Mouse (Mus musculus) WW6 (cell line): ENCODE measurements around the gene Prpf4b.
"Not testable (repeated sequence)": the region's sequence is repeated elsewhere in the genome, so short reads cannot be mapped to it uniquely, and the experiment has no call there.

Source experiments
- DNase-seq: peaks from one replicate; pipeline ENCODE4 v3.0.0-alpha.2; 2013; ENCODE audit warnings: low read depth, low spot score

The Prpf4b gene

DNA sequence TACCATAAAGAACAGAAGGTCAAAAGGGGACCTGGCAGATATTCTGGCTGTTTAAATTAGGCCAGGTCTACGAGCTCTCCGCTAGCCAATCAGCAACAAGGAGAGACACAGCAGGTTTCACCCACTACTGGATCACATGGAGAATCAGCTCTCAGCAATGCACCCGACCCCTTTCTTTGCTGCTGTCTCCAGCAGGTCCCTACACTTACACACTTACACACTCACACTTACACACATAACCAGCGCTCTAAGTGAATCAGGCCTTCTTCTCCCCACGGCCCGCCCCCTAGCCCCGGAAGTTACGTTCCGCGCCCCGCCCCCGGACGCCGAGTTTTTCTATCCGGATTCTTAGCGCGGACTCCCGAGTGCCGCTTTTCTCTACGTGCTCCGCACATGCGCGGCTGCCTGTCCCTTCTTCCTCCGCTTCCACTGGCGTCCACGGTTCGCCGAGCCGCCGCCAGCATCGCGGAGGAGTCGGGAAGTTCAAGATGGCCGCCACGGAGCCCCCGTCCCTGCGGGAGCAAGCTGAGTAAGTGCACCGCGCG, at the start of gene Prpf4b:
Gene Prpf4b (plus strand): TSS at position 137 of the 545 bp plus-strand sequence.
- peak; percentile 64 for DNase-seq

DNA sequence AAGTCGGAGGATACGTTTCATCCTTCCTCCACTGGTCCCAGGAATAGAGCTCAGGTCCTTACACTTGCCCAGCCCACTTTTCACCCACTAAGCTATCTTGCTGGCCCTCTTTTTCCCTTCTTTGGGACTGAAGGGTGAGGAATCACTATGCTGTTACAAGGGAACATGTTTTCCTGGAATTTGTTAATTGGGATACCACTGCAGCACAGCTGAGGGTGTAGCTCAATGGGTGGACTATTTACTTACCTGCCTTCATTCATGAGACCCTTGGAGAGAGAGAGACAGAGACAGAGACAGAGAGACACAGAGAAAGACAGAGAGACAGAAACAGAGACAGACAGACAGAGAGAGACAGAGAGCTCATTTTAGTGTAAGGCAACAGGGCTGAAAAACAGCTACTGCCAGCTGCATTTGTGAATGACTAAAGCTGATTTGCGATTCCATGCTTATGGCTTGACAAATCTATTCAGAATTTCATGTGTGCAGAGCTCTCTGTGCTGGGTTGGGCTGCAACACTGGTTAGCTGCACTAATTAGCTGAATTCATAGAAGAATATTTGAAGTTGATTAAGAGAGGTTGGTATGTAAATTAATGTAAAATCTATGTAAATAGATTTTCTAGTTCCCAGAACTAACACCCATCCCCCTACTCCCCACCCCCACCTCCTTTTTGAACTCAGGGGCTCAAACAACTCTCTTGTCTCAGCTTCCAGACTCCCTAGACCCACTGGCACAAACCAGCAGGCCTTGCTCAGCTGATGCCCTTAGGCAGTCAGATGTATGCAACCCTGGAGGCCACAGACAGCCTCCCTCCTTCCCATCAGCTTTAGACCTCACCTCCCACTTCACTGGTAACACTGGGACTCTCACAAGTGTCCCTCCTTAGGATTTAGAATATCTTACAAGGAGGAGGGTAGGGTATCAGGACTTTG, 48.1 kb upstream of the Prpf4b start:
- no peak for DNase-seq

DNA sequence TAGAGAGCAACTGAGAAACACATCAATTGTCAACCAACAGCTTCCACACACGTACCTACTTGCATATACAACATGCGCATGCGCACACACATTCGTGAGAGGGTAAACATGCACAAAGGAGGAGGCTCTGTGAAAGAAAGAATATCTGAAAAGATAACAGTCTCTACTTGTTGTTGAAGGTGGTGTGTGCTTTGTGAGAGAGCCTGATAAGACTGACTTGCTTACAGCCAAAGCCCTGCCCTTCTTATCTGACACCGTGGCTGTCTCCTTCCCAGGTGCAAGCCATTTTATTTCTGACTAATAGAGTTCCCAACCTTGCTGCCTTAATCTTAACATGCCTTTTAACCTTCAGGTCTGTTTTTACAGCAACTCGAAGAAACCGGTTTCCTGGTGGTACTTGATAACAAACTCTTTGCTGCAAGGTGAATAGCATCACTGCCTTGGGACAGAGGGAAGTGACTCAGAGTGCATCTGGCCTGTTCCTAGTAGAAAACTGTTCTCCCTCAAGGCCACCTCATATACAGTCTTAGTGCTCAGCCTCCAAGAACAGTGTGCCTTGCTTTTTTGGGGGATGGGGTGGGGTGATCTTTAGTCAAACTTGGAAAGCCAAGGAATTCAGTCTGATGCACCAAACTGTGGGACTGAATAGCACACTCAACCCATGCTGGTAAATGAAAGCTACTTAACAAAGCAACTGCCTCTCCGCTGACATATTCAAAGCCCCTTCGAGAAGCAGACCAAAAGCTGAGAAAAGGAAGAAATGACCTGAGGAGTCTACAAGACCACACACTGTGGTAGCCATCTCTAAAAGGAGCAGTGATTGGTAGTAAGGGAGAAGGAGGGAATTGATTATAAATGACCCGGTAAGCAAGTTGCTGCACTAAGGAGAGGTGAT, 46.9 kb upstream of the Prpf4b start:
- DNase-seq = no peak

- no peak for DNase-seq
Measured at GRCm38 (mm10) chr13:34842851-34843250, 32.3 kb upstream of the Prpf4b start.

- DNase-seq = no peak
Measured at GRCm38 (mm10) chr13:34850759-34851158, 24.3 kb upstream of the Prpf4b start.

DNA sequence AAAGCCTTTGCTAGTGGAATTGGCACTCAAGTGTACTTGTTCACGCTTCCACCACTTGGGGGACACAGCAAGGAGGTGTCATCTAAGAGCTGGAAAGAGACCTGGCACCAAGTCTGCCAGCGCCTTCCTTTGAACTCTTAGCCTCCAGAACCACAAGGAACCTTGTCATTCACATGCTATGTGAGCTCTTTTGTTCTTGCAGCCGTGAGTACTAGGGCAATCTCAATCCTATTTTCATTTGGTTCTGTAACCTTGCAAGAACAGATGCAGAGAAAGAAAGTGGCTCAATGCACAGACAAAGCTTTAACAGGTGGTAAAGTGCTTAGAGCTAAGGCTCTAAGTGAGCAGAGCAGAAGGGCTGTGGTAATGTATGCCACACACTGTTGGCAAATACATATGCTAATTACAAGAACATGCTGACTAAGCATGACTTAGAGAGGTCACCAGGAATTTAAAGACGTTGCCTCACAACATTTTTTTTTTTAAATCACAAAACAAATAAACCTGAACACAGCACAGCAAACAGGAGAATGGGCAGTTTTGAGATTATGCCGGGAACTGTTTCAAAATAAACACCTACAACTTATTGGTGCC, 23.8 kb upstream of the Prpf4b start:
- DNase-seq = no peak

DNA sequence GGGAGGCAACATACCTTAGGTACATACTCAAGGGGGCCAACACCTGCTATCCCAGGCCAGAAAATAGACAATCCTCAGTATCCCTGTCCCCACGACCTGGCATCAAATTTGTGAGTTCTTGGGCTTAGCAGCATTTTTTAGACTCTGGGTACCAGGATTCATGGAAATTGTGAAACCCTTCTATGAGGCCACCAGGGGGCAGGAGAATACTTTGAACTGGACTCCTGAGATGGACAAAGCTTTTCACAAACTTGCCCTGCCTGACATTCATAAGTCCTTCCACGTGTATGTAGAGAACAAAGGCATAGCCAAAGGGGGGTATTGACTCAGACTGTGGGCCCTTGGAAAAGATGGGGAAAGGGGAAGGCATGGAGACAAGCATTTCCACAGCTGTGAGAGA, 17.6 kb upstream of the Prpf4b start:
- DNase-seq = no peak

- DNase-seq = no peak
Measured at GRCm38 (mm10) chr13:34859406-34859805, 15.7 kb upstream of the Prpf4b start.

DNA sequence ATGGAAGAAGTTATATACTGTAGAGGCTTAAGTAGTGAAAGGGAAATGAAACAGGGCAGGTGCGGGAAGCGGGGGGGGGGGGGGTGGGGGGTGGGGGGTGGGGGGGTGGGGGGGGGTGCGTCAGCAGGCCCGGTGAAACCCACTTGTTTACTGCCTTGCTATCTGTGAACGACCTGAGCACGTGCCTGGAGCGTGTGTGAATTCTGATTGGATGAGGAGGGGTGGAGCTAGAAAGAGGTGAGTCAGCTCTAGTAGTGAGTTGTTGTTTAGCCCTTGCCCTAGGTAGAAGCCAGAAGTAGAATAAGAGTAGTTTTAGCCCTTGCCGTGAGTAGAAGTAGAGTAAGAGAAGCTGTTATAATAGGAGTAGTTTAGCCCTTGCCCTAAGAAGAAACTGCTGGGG, 13.9 kb upstream of the Prpf4b start:
- not testable (repeated sequence) for DNase-seq

DNA sequence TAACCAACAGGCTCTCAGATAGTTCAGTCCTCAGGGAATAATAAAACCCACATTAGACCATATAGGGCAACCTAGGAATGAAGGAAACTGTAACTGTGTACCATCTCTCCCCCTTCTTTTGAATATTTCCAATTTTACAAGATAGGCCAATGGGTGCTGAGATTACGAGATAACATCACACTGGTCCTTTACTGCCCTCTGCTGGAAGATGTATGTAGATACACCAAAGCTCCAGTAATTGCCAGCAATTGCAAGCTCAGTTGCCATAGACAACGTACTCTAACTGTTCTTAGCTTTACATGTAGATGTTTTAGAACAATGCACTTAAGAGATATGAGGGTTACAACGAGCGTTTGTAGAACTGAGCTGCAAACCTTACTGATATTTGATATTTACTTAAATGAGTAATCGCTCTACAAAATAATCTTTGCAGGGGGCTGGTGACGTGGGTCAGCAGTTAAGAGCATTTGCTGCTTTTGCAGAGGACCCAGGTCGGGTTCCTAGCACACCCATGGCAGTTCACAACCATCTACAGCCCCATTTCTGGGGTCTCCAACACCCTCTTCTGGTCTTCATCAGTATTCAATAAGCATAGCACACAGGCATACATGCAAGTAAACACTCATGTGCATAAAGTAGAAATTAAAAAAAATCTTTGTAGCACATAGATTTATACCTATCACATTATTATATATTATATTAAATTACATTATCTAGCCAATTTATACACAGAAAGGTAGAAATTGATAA, 10.5 kb upstream of the Prpf4b start:
- DNase-seq = peak; percentile 45

- peak; percentile 79 for DNase-seq
Measured at GRCm38 (mm10) chr13:34873801-34874681, 1.1 kb upstream of the Prpf4b start.

GRCm38 (mm10) chr13:34874736-34875135, 366 bp upstream of the Prpf4b start:
- not testable (repeated sequence) for DNase-seq

DNA sequence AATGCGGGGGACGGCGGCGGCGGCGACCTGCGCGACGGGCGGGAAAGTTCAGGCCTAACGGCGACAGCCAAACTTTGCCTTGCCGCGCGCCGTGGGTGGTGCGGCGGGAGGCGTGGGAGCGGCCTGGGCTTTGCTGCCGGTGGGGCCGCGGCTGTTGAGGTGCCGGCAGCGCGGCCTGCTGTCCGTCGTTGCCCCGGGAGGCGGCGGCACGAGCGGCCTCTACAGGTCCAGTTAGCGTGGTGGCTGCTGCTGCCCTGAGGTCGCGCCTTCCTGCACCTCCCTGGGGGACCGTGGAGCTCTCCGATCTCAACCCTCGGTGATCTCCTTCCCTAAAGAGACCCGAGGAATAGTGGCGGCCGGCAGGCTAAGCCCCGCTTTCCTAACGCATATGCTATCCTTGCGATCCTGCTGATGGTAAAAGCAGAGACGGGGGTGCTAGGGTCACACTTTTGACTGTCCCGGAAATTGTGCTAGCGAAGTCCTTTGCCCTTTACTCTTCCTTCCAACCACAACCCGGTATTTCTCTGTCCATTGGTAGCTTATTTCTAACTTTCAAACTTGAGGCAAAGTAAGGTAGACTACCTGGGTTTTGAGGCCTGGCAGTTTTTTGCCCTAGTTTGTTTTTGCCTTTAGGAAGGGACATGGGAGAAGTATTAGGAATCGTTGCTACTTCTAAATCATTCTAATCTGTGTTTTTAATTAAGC, 791 bp downstream of the Prpf4b start:
- no peak for DNase-seq

DNA sequence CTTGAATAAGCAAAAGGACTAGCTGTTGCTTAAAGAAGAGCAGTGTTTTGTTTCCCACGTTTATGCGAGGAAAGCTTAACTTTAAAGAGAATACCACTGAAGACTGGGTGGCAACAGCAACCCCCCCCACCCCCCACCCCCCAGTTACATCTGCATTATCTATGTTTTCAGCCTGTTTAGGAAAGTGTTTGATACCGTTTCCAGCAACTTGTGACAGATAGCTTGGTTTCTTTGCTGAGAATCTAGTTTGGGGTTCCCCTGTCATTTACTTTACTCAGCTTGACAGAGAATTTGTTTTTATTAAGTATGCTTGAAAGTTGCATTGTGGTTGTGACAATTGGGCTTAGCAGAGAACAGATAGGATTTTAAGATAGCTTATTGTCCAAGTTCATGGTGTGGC, 1.4 kb downstream of the Prpf4b start:
- DNase-seq = no peak

GRCm38 (mm10) chr13:34892871-34893270, 17.8 kb downstream of the Prpf4b start:
- no peak for DNase-seq

DNA sequence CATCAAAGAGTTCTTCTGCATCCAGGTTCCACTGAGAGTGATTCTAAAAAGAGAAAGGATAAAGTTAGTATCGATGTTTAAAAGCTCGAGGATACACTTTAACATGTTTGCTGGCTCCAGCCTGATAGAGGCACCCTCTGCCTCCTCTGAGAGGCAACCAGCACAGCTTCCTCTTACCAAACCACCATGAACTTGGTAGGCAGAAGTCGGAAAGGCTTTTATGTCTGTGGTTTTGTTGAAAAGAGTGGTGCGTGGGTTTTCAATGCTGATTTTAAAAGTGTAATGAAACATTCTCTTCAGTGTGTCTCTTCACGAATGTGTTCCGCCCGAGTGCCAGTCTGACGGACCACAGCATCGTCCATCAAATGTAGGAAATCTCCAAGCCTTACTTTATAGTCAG, 39.5 kb downstream of the Prpf4b start:
- no peak for DNase-seq

DNA sequence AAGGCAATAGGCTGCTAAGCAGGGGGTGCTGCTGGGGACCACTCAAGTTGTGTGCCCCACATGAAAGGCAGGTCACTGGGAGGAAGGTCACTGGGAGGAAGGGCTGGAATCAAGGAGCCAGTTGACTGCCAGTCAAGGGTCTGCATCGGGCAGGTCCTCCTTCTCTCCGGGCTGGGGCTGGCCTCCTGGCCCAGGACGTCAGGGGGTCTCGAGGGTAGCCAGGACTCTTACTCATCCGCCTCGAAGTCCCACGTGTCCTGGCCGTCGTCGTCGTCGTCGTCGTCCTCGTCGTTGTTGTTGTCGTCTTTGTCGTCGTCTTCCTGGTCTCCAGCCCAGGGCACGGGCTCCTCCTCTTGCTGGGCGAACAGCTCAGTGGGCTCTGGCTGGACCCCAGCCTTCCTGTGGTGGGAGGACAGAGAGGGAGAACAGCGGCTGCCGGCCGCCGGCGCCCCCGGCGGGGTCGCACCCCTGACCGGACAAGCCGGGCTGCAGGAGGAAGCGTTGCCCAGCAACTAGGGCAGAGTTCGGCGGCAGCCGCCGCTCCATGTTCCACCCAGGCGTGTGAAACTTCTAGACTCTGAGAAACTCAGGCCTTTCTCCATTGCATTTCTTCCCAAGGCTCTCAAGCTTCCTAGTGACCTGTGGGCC, 41.5 kb downstream of the Prpf4b start:
- no peak for DNase-seq

GRCm38 (mm10) chr13:34924210-34924609, 49.1 kb downstream of the Prpf4b start, which contains the start of the genes Fam217a and 4933417A18Rik:
TSS of gene Fam217a (minus strand) at chr13:34924310.
TSS of gene 4933417A18Rik (plus strand) at chr13:34924409.
- DNase-seq = no peak
